Mouse (Mus musculus) heart, embryonic 14.5 days (tissue): ENCODE measurements around the gene Nebl. TPM values are rescaled to one million over a fixed set of nuclear protein-coding genes. Genes with fewer than 3 reads are reported as not detected.

Experiments
- ATAC-seq: fragments of 200-750 bp; cut with Nextera tagmentation; 2 replicates; pipeline ENCODE4 v1.8.0; 2017; ENCODE audit warnings: low read depth, moderate TSS enrichment; ENCODE audit not compliant: insufficient number of reproducible peaks, insufficient read depth, low FRiP score
- H3K27ac ChIP-seq, 2 experiments: fragments of 200-500 bp in 1 of 2; fragments of 300-500 bp in 1 of 2; sonication (generic) in 1 of 2; replicated peaks in 1 of 2; 2 replicates each; pipeline ENCODE4 v1.5.1; 2012 to 2014; ENCODE audit warnings: low read depth in 2 of 2, low read length in 2 of 2, control low read depth in 1 of 2, mild to moderate bottlenecking in 1 of 2, mixed read lengths in 1 of 2; ENCODE audit not compliant: control insufficient read depth in 1 of 2, insufficient read depth in 1 of 2
- H3K27me3 ChIP-seq: fragments of 300-500 bp; sonication (generic); 2 replicates; pipeline ENCODE4 v1.6.1; 2014; ENCODE audit warnings: mild to moderate bottlenecking, low read length, control low read depth; ENCODE audit not compliant: control insufficient read depth, insufficient read depth
- H3K36me3 ChIP-seq: fragments of 300-500 bp; sonication (generic); 2 replicates; pipeline ENCODE4 v1.6.1; 2014; ENCODE audit warnings: mild to moderate bottlenecking, control low read depth, low read length, mixed read lengths; ENCODE audit not compliant: control insufficient read depth, insufficient read depth
- H3K4me1 ChIP-seq, 2 experiments: fragments of 200-500 bp in 1 of 2; fragments of 300-500 bp in 1 of 2; sonication (generic) in 1 of 2; 2 replicates each; pipeline ENCODE4 v1.6.1; 2012 to 2014; ENCODE audit warnings: low read length in 2 of 2, control low read depth in 1 of 2, mixed read lengths in 1 of 2; ENCODE audit not compliant: control insufficient read depth in 2 of 2, insufficient read depth in 2 of 2
- H3K4me2 ChIP-seq: fragments of 300-500 bp; sonication (generic); 2 replicates; pipeline ENCODE4 v1.6.1; 2014; ENCODE audit warnings: mild to moderate bottlenecking, low read length
- H3K4me3 ChIP-seq, 2 experiments: fragments of 200-500 bp in 1 of 2; fragments of 300-500 bp in 1 of 2; sonication (generic) in 1 of 2; 2 replicates each; pipeline ENCODE4 v1.5.1; 2012 to 2014; ENCODE audit warnings: low read length in 2 of 2, mild to moderate bottlenecking in 2 of 2, control low read depth in 1 of 2, low read depth in 1 of 2, moderate library complexity in 1 of 2; ENCODE audit not compliant: control insufficient read depth in 1 of 2, insufficient read depth in 1 of 2
- H3K9ac ChIP-seq: fragments of 300-500 bp; sonication (generic); 2 replicates; pipeline ENCODE4 v1.6.1; 2014; ENCODE audit warnings: mild to moderate bottlenecking, low read length
- H3K9me3 ChIP-seq: fragments of 300-500 bp; sonication (generic); 2 replicates; pipeline ENCODE4 v1.6.1; 2016; ENCODE audit warnings: low read length, control low read depth; ENCODE audit not compliant: control insufficient read depth
- WGBS: fragments of 180-500 bp; shearing (Covaris S2); extraction: QIAGEN DNeasy Blood & Tissue Kit; methylation state at CpG from one replicate; pipeline ENCODE4 v1.1.7; 2014; 5-methylcytosine and 5-hydroxymethylcytosine counted together
- polyA plus RNA-seq: library from polyadenylated mRNA; unstranded; fragments of >200 nt; fragmentation: Nextera tagmentation; extraction: Ambion mirVana; gene quantifications from 2 replicates; pipeline ENCODE4 v1.2.1, GENCODE M21; 2014

Nebl gene
- polyA plus RNA-seq, 1 experiment from 2014 or later: 364 TPM

GRCm38 (mm10) chr2:17363337-17364216 lies 367.7 kb downstream of the Nebl start:
- peaks cover 2 to 9% of the 10 kb centered on the region in 2 experiments; a peak in 1 of 4 replicates for H3K4me1 ChIP-seq
- 65% methylated on average over 12 of the region's 12 CpGs for WGBS
- H3K4me2 ChIP-seq: 0 out of 2 replicates have a peak overlapping the region, but pooled peaks have one; percentile 6
- peak overlapping the region in 1 of 2 experiments; percentile 34; a peak in 1 of 4 replicates for H3K27ac ChIP-seq
- H3K4me3 ChIP-seq: no peak overlapping the region
- H3K27me3 ChIP-seq: no peaks in the 10 kb centered on the region
- peaks cover 69% of the 10 kb centered on the region for H3K36me3 ChIP-seq
- no peaks in the 10 kb centered on the region for H3K9me3 ChIP-seq
- no peak overlapping the region for H3K9ac ChIP-seq
- no peak for ATAC-seq

DNA sequence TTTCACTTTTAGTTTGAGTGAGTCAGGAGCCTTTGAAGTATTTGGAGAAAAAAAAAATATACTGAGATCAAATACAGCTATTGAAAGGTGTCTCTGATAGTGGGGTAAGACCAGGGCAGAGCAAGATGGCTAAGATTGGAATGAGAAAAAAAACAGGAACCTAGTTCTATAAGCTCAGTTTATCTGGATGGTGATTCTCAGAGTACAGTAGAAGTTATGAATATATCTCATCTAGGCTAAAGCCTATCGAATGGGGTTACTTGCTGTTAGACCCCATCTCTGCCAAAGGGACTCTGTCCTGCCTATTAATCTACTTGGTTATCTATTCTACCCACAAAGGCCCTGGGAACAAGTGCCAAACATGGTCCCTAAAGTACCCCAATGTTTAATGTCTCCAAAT lies 369.1 kb downstream of the Nebl start:
- no peaks in the 10 kb centered on the region for H3K9me3 ChIP-seq
- no peak overlapping the region for H3K4me2 ChIP-seq
- ATAC-seq: no peak
- peaks cover 2 to 9% of the 10 kb centered on the region in 2 experiments; a peak in 1 of 4 replicates for H3K4me1 ChIP-seq
- 85% methylated on average over 1 of the region's 1 CpGs for WGBS
- H3K4me3 ChIP-seq: no peak overlapping the region
- no peaks in the 10 kb centered on the region for H3K27me3 ChIP-seq
- H3K27ac ChIP-seq: no peak overlapping the region
- H3K36me3 ChIP-seq: peaks cover 64% of the 10 kb centered on the region
- no peak overlapping the region for H3K9ac ChIP-seq

DNA sequence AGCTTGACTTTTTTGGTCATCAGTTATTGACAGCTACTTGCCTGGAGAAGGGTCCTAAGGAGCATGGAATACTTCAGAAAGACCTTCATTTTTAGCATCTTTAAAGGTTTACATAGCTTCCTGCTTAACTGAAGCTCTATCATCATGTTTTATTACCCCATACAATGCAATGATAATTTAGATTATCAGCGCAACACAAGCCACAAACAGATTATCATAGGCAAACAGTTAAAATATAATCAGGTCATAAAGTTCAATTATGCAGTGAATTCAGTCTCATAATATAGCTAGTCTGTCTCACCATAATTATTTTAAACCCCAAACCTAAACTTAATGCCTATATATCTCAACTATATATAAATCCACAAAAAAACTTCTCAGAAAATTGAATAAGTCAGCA lies 386.6 kb downstream of the Nebl start:
- Histone ChIP-seq H3K27ac (no peak overlapping the region), H3K36me3 (peaks cover 59% of the 10 kb centered on the region), H3K9ac (no peak overlapping the region), H3K27me3 (no peaks in the 10 kb centered on the region), H3K4me3 (no peak overlapping the region), H3K4me1 (no peaks in the 10 kb centered on the region), H3K9me3 (no peaks in the 10 kb centered on the region), H3K4me2 (no peak overlapping the region)
- ATAC-seq: no peak
- 98% methylated on average over 1 of the region's 1 CpGs for WGBS

DNA sequence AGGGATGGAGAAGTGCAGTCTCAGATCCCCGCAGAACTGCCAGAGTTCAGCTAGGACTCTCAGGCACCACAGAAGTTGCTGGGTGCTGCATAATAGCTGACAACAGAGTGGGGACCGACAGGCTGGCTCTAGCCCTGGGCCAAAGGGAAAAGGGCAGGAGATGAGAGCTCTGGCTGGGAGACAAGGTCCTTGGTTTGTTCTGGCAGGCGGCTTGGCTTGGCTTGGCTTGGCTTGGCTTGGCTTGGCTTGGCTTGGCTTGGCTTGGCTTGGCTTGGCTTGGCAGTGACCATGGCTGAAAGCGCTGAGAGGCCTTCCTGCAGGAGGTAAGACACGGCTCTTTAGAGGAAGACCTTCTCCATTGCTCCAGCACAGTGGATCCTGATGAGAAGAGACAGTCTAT lies 395.8 kb downstream of the Nebl start:
- H3K9me3 ChIP-seq: no peaks in the 10 kb centered on the region
- H3K36me3 ChIP-seq: no peaks in the 10 kb centered on the region
- H3K4me1 ChIP-seq: no peaks in the 10 kb centered on the region
- H3K27ac ChIP-seq: no peak overlapping the region
- no peak overlapping the region for H3K9ac ChIP-seq
- H3K4me2 ChIP-seq: no peak overlapping the region
- ATAC-seq: no peak
- no peaks in the 10 kb centered on the region for H3K27me3 ChIP-seq
- WGBS: 67% methylated on average over 5 of the region's 5 CpGs
- no peak overlapping the region for H3K4me3 ChIP-seq

DNA sequence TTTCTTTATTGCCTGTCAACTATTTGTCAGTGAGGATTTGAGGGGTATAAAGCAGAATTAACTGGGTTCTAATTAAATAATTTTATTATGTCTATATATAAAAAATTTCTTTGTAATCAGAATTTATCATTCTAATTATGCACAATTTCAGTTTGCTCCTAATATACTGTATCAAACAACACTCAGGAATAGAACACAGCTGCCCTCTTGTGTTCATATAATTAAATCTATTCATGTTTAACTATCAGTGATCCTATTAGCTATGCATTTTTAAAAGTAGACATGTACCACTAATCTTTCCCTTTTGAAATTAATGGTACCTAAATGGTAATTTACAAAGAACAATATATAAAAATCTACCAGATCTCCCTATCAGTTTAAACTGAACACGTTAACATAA lies 404.7 kb downstream of the Nebl start:
- Histone ChIP-seq H3K4me1 (no peaks in the 10 kb centered on the region), H3K27ac (no peak overlapping the region), H3K27me3 (no peaks in the 10 kb centered on the region), H3K4me3 (no peak overlapping the region), H3K9me3 (no peaks in the 10 kb centered on the region), H3K9ac (no peak overlapping the region), H3K36me3 (no peaks in the 10 kb centered on the region), H3K4me2 (no peak overlapping the region)
- no peak for ATAC-seq
- 87% methylated on average over 1 of the region's 1 CpGs for WGBS

- Histone ChIP-seq H3K9ac (no peak overlapping the region), H3K4me1 (no peaks in the 10 kb centered on the region), H3K9me3 (no peaks in the 10 kb centered on the region), H3K27me3 (no peaks in the 10 kb centered on the region), H3K36me3 (no peaks in the 10 kb centered on the region), H3K4me3 (no peak overlapping the region), H3K4me2 (no peak overlapping the region), H3K27ac (no peak overlapping the region)
- WGBS: 65% methylated on average over 5 of the region's 5 CpGs
- ATAC-seq: no peak
Observed at GRCm38 (mm10) chr2:17316850-17317249, 414.4 kb downstream of the Nebl start.

DNA sequence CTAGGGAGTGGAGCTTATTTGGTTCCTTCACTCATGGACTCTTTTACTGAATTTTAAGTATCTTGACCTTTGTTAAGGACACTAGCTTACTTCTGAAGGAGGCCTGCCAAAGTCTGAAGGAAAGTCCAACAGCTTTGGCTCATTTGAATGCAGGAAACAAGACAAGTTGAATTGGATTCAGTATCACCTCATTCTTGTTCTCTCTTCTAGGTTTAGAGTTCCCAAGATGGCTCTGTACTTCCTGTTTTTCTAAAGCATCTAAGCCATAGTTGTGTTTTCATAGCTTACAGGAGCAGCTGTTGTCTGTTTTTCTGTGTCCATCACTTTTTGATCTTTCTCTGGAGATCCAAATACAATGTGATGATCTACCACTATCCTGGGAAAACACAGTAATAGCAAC lies 429.9 kb downstream of the Nebl start:
- Histone ChIP-seq H3K36me3 (no peaks in the 10 kb centered on the region), H3K4me1 (no peaks in the 10 kb centered on the region), H3K27ac (no peak overlapping the region), H3K4me2 (no peak overlapping the region), H3K27me3 (no peaks in the 10 kb centered on the region), H3K9me3 (no peaks in the 10 kb centered on the region), H3K4me3 (no peak overlapping the region), H3K9ac (no peak overlapping the region)
- ATAC-seq: no peak

DNA sequence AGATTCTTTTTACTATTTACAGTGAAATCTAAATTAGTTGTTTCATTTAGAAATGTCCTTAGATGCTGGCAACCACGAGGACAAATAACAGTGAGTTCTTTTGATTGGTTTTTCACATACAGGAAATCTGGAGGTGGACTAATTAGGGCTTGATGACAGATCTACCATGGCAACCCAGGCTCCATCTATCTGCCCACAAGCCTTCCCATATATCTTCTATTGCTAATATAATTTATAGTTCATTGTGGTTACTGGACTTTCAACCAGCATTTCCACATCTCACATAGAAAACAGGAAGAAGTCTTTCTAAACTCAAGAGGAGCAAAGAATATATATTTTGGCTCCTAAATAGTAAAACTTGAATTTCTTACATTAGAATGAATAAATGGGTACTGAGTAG lies 433.8 kb downstream of the Nebl start:
- no peaks in the 10 kb centered on the region for H3K36me3 ChIP-seq
- H3K9me3 ChIP-seq: no peaks in the 10 kb centered on the region
- no peaks in the 10 kb centered on the region for H3K4me1 ChIP-seq
- no peak overlapping the region for H3K27ac ChIP-seq
- H3K4me2 ChIP-seq: no peak overlapping the region
- 71% methylated on average over 1 of the region's 1 CpGs for WGBS
- H3K4me3 ChIP-seq: no peak overlapping the region
- no peaks in the 10 kb centered on the region for H3K27me3 ChIP-seq
- H3K9ac ChIP-seq: no peak overlapping the region
- no peak for ATAC-seq
